Mouse (Mus musculus): Measurements from ENCODE around the gene Tmem59l.

DNA sequence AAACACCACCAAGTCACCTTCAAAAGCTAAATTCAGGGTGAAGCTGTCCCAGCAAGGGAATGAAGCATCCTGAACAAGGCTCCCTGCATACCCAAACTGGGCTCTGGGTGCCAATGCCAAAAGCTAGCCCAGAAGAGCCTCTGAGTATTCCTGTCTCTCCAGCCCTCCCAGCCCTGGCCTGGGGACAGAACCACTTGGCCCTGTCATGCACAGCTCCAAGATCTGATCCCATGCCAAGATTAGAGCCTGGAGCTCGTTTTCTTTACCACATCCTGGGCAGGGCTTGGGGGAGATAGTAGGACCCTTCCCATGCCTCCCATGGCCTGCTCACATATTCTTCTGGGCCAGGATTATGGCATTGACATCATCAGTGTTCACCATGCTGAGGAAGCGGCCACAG, 32.4 kb upstream of the Tmem59l start:
- TF ChIP-seq POLR2A (IDR thresholded peaks at IDR 0.05; ENCODE audit: borderline replicate concordance, extremely low read depth, low read depth, low read length) (no peak), CTCF (IDR thresholded peaks at IDR 0.05; ENCODE audit: insufficient read depth, low read length) (no peak)
